Mouse (Mus musculus): ENCODE results near the gene R3hdm2.

- TF ChIP-seq CTCF (conservative IDR thresholded peaks at IDR 0.05; ENCODE audit: low read length) = no peak
- TF ChIP-seq POU5F1 (IDR thresholded peaks at IDR 0.05; ENCODE audit: borderline replicate concordance, low read length) = no peak
- TF ChIP-seq NANOG (IDR thresholded peaks at IDR 0.05; ENCODE audit: borderline replicate concordance, low read length) = no peak
Observed at GRCm38 (mm10) chr10:127520714-127521357, 140.7 kb downstream of the R3hdm2 start.
